Mouse (Mus musculus) retina, embryonic 14.5 days (tissue): ENCODE results near the gene Abca1.

Source experiments
- DNase-seq: peaks from one replicate; pipeline ENCODE4 v3.0.0-alpha.2; 2015; ENCODE audit warnings: low spot score

The Abca1 gene

DNA sequence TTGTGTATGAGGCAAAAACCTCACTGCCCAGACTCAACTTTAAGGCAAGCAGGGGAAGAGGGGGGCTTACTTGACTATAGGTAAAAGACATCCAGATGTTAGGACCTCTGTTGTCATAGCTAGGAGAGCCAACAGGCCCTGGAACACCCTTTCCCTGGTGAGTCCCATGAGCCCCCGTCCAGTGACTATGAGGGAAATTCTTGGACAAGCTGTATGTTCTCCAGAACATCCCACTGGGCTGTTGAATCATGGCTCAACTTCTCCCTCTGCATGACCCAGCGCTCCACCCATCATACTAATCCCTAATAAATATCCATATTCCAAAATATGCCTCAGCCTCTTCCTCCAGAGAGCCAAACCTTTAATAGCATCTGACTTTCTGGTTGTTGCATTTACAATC, 76.6 kb downstream of the Abca1 start:
- no peak for DNase-seq

DNA sequence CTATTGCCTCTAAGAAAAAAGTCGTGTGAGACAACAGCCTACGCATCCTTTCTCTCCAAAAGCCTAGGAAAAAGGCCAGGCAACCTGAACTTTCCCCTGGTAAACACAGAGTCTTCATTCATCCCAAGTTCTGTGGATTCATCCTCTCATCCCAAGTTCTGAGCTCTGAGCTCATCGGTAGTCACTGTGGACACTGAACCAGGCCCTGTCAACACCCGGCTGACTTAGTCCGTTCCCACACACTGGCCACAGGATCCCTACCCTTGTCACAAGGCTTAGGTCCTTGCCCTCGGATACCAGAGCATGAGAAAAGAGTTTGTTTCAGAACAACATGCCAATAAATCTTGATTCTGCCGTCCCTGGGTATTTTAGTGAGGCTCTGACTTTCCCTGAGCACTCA, 77.2 kb downstream of the Abca1 start:
- no peak for DNase-seq

DNA sequence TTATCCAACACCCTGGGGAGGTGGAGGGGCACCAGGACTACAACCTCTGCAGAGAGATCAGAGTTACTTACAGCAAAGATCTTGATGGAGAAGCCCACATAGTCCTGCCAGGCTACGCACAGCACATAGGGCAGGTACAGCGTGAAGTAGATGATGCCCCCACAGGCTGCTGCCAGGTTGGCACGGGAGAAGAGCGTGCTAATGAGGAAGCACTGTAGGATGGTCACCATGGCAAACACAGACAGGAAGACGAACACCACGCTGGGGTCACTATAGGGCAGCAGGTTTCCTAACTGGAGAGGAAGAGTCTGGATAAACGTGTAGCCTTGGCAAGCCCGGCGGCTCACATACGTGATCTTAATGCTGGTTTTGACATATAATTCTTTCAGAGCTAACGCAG, 77.8 kb downstream of the Abca1 start:
- no peak for DNase-seq

DNA sequence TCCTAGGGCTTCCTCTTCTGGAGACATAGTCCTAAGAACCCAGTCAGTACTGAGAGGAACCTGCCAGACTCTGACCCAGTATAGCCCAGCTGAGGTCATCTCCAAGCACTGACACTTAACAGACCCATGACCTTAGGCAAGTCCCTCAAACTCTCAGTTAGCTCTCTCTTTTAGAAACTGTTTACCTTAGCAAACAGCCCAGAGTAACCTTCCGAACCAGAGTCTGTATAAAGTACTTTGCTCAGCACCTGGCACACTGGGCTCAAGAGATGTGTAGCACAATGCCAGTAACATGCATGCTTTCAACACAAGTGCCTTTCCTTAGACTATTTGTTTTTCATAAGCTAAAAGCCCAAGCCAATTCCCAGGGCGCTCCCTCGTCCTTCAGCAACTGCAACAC, 79.4 kb downstream of the Abca1 start:
- DNase-seq: no peak

DNA sequence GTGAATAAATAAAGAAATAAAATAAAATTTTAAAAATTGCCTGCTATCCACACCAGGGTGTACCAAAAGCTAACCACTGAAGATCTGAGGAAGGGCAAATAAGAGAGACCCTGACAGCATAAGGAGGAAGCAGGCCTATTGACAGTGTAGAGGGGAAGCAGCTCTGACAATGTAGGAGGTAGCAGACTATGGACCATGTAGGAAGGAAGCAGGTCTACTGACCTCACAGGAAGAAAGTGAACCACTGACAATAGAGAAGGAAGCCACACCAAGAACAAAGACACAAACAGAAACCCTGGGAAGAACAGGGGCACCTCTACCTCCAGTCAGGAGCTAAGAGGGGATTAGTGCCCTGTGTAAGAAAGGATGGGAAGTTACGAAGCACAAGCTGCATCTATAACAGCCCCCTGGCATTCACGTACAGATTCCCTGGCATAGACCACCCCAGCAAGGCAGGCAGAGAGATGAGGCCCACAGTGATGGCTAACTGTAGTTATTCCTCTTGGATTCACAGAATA, 80.8 kb downstream of the Abca1 start:
- DNase-seq: no peak

DNA sequence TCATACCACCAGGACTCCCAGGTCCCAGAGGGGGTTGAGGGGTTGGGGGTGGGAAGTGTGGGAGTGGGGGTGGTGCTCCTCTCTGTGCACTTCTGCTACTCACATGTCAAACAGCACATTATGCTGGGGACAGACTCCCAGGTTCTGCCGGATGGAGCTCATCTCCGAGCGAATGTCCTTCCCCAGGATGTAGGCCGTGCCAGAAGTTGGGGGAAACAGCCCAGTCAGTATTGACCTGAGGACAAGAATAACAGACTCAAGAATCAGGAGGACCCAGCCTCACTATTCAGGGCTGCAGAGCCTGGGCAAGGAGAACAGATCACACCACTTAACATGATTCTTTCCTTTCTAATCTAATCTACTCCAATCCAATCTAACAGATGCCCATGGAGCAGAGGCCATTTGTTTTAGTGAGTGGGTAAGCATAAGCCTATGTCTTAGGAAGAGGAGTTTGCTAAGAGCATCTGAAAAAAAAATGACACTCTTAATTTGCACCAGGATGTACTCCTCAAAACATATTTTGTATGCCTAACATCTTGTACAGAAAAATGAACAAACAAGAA, 82.8 kb downstream of the Abca1 start:
- no peak for DNase-seq

DNA sequence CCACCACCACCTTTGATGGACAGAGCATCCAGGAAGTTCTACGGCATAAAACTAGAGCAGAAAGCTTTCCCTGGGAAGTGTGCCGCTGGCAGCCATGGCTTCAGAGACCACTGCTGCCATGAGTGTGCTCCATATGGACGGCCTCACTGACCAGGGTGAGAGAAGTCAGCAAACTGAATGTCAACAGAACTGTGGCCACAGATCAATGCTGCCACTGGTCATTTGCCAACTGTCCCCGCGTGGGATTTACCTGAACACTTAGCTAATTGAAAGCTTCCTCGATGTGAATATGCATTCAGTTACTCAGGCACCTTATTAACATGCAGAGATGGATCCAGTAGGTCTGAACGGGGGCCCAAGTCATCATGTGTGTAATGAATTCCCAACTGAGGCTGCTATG, 86.7 kb downstream of the Abca1 start:
- no peak for DNase-seq

DNA sequence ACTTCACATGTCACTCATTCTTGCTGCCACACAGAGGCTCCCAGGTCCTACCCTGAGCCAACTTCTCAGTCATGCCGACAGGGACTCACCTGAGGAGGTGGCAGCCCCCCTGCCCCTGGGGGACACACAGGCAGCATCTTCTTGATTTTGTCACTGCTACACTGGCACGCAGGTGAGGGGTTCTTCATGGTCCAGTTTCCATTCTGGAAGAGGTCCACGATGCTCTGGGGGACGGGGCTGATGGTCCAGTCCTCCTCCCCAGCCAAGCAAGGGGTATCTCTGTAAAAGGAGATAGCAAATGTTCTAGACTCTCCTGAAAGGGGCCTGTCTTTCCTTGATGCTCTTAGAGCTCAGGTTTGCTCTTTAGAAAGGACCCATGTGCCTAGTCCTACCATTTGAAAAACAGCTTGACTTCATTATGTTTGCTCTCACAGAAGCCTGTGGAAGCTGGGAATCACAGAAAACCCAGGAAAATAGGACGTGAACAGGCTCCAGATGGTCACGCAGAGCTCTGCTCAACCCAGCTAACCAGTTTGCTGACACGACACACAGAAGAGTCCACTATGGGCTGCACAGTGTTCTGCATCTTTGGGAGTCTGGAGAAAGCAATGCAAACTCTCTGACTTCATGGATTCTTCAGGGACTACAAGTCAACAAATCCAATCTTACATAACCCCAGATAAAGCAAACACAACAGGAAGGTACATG, 97.2 kb downstream of the Abca1 start:
- DNase-seq: no peak

DNA sequence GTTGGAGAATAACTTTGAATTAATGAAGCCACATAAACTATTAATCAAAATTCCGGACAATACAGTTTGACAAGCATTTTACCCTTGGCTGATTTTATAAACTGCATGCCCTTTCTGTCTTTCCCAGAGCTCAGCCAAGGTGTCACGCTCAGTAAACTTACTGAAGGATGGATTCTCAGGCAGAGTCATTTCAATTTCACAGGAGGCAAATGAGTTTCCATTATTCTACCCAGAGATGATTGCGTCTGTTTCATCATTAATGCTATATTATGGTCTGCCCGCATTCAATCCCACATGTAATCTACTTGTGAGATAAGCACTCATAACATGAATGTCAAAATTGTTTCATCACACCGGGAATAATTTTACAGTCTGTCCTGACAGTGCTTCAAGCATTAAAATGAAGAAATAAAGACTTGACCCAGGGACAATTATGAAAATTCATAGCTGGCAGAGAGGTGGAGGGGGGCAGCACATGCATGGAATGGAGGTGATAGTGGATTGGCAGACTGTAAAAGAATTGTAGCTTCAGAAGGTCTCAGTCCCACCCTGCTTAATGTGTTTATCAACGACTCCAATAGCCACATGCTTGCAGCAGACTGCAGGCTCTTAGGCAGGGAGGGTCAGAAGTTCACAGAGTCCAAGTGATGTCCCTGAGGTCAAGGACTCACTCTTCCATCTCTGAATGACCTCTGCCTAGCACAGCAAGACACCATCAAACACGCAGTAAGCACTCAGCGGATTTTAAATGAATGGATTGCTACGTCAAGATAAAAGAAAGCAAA, 113.3 kb downstream of the Abca1 start:
- DNase-seq: no peak

DNA sequence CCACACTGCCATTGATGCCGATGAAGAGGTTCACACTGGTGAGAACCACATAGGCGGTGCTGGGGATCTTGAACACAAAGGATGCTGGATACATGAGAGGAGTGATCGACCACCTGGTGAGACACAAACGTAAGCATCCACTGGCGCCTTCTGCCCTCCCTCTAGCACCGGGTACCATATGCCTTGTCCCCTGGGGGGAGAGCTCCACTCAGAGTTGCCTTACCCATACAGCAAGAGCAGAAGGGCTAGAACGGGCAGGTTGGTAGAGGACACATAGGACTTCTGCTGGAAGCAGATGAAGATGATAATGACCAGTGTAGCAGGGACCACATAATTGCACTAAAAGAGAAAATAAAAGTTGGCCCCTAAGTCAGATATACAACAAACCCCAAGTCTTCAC, 113.9 kb downstream of the Abca1 start:
- DNase-seq: no peak

DNA sequence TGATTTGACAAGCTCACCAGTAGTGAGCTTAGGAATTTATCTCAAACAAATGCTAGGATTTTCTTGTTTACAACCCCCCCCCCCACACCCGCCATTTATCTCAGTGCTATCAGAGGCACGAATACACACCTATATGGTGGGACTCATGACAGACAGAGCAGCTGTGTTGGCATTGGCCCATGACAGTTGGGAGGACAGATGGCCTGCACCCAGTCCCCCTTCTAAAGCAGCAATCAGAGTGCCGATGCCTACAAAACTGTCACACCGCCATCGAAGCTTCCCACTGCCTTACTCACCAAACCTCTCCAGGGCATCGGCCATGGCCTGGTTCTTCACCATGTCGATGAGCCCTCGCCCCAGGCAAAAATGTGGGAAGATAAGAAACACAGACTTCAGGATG, 115.9 kb downstream of the Abca1 start:
- DNase-seq: no peak

DNA sequence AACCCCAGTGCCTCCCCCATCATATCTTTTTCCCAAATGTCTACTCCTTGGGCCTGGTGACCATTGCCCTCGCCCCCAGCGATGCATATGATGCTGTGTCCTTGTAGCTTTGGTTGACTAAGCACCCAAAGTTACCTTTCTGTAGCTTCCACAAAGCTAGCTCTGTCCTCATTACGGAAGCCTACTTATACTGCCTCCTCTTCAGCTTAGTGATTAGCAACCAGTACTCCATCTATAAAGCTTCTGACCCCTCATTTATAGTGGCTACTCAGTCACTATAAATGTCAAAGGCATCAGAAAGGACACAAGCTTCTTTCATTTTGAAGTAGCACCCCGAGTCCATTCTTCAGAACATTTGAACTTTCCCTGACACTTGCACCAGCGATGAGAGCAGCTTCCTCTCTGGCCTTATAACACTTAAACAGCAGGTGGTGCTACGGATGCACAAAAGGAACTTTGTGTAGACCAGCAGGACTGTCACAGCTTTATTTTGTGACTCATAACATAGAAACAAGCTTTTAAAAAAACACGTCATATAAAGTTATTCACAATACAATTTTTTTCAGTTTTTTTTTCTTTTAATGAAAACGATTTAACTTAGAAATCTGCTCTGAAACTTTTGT, 129.3 kb downstream of the Abca1 start:
- peak; percentile 44 for DNase-seq

DNA sequence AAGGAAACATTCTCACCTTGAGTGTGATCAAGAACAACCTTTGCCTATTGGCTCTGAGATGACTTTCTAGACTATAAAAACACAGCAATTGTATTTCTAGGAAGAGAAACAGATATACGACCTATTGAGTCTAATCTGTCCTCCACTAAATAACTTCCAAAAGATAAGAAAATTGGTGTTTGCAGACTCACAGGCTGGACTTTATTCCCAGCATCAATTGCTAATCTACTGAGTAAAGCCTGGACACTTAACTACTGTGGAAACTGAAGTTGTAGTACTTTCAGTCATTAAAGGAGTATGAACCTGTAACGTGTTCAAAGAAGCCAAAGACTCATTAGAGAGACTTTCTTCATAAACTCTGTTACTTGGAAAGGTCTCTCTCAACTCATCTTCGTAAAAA, 131.9 kb downstream of the Abca1 start:
- no peak for DNase-seq

DNA sequence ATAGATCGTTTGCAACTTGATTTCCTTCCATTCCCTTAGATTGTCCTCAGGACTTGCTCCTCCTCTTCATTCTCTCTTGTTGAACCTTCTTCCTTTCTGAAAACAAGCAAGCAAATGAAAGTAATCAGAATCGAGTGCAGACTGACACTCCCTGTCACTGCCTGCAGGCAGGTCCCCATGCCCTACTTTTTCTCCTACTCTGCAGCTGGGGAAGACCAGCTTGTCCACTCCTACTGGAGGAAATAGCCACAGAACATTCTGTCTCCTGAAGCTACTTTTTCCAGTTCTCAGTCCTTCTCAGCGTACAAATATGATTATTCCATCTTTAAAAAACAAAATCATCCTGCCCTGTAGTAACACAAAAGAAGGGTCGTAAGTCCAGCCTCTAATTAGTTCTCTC, 135.3 kb downstream of the Abca1 start:
- DNase-seq: no peak

DNA sequence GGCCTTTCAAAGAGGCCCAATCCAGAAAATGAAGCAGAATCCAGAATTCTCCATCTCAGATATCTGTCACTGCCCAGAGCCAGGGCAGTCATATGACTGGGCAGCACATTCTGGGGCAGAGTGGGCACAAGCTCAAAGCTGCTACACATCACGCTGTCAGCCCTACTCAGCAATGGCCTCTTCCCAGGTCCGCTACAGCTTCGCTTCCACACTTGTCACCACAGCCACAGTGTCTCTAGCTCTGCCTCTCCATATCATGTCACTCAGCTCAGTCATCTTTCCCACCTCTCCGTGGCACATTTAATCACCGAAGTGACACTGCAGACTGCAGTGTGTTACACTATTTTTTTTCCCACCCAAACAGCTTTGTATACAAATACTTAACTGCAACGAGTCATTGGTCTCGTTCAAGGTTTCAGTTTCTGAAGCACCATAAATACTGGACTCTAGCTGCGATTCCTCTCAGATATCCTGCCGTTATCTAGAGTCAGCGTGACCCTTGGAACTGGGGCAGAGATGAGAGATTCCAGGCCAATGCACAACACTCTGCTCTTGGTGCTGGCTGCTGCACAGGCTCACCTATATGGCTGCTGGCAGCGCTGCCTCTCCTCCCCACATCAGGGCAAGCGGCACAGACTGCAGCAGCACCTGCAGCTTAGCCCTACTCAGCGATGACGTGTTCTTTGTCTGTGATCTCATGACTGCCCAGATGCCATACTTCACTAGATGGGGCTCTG, 136.3 kb downstream of the Abca1 start:
- no peak for DNase-seq

DNA sequence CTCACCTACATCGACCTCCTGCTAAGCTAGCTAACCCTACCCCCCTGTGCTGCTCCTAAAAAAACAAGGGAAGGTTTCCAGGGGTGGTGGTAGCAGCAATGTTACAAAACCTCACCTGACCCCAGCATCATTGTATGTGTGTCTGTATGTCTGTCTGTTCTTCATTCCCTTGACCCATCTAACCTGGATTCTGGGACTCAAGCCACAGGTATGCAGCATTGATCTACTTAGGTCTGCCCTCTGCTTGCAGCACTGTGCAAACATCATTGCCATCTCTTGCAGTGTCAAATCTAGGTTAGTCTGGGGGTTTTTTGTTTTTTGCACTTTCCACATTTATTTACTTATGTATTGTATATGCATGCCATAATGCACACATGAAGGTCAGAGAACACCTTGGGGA, 141.3 kb downstream of the Abca1 start:
- DNase-seq: no peak

DNA sequence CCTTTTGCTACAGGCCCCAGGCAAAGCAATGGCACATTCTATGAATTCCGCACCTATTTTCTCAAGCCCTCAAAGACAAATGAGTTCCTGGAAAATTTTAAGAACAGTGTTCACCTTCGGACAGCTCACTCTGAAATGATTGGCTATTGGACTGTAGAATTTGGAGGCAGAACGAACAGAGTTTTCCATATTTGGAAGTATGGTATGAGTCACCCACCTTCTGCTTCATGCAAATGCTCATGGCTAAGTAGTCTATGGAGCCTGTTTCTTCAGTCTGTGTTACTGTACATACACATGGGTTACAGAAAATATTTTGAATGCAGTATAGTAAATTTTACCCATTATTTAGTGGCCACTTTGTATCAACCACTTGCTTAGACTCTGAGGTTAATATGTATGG, 144.7 kb downstream of the Abca1 start:
- no peak for DNase-seq

DNA sequence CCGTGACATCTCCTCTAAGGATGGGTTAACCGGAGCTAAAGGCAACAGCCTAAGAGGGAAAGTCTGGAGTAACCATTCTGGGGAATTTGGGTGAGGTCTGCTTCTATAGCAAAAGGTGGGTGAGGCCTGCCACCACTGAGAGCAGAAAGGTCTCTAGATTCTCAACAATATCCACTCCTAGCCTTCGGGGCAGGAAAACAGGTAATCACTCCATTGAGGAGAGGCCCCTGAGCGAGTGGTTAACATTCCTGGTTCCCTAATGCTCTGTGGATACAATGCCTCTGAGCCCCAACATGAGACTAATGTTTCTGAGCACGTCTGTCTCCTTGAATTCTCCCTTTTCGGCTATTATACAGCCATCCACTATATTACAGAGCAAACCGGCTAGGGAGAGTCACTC, 145.3 kb downstream of the Abca1 start:
- DNase-seq: no peak

DNA sequence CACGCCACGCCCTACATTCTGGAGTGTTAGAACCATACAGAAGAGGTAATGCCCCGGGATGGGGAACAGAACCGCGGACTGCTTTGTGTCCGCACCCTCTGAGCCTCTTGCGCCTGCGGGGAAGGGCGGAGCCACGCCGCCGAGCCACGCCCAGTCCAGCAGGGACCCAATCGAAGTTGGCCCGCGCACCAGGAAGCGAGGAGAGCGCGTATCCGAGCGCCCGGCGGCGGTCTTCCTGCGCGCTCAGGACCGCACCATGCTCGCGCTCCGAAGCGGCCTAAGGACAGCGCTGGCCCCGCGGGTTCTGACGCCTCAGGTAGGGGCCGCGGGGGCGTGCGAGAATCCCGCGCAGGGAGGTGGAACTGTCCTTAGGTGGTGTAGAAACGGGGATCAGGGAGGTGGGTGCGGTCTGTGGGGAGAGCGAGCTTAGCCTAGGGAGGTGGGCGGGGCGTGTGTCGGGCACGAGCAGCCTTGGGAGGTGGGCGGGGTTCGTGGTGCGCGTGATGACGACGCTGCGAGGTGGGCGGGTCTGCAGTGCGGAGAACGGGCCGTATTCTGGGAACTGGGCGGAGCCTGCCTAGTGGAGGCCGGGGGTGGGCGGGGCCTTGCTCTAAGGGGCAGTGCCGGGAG, 147.8 kb downstream of the Abca1 start, which contains the start of gene Nipsnap3b:
Gene Nipsnap3b (plus strand): TSS at position 149 of the 630 bp plus-strand sequence.
- DNase-seq: peak; percentile 98

DNA sequence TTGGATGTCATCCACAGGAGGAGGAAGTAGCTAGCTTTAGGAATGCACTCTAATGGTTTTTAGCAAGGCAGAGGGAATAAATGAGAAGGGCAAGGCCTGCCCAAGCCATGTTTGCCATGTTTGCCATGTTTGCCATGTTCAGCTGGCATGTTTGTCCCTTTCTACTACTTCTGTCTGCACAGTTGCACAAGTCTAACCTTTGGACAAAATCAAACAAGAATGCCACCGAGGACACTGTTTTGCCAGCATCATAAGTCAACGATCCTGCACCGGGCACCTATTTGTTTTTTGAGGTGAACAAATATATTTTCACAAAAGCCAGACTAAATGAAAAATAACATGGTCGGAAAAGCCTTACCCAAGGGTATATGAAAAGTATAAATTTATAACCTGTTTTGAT, 149.8 kb downstream of the Abca1 start:
- DNase-seq: no peak

DNA sequence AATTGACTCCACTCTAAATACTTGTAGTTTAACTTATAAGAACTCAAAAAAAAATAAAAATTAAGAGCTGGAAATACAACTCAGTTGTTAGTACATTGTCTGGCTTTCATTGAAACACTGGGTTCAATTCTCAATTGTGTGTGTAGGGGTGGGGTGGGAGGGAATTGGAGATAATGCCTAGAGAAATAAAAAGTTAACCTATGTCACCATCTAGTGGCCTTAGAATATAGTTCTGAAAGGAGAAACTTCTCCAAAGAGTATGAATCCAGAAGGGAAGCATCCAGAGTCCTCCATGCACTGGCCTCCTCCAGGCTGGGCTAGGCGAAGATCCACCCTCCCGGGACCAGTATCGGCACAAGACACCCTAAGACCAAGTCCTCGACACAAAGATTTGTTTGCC, 150.5 kb downstream of the Abca1 start:
- peak; percentile 65 for DNase-seq

DNA sequence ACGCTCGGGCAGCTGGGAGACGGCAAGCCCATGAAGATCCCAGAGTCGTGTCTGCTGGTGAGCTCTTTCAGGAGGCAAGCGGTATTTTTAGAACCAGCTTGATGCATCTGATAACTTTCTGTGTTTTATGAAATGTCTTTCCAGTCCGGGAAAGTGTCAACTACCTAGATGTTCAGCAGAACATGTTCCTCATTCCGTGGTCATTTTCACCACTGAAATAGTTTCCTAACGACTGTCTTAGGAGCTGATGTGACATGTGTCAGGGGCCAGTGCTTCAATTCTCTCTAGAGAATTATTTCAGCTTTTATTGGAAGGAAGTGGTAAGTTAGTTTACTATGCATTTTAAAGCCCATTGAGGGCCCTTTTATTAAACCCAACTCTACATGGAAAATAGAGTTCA, 159.5 kb downstream of the Abca1 start:
- no peak for DNase-seq
